Mouse (Mus musculus) ZHBTc4 (cell line): ENCODE data around the gene Clcf1.
A peak's percentile ranks its signal among the peaks of the same experiment; 100 is the strongest.

Experiments used
- DNase-seq: peaks from one replicate; pipeline ENCODE4 v3.0.0-alpha.2; 2011; ENCODE audit warnings: low read depth, low spot score

The Clcf1 gene

DNA sequence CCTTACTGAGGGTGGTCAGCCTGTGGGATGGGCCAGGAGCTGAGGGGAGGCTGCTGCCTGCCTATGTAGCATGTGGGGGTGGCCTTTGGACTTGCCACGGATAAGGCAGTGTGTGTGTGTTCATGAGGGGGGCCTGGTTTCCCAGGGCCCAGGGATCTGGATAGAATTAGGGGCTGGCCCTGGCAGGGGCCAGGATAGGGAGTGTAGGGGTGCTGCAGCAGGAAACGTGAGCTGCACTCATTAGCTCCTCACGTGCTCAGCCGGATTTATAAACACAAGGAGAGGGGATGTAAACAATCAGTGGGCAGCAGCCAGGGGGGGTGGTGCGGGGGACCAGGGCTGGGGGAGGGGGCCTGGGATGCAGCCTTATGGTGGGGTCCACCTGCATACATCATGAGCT is 3.1 kb downstream of the Clcf1 start:
- no peak for DNase-seq

DNA sequence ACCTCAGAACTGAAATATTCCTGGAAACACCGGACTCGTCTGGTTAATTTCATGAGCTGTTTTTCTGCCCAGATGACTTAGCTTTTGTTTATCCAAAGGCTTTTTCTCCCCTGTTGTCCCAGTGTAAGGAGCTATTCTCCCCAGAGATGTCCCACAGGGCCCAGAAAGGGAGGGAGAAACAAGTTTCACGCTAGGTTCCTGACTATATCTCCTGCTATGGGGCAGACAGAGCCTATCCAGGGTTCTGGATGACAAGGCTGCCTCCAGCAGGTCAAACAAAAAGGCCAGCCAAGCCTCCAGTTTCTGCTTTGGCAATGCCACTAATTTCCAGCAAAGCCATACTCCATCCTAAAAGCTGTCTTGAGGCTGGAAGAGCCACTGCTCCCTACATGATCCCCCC is 3.8 kb downstream of the Clcf1 start:
- DNase-seq, result no peak

DNA sequence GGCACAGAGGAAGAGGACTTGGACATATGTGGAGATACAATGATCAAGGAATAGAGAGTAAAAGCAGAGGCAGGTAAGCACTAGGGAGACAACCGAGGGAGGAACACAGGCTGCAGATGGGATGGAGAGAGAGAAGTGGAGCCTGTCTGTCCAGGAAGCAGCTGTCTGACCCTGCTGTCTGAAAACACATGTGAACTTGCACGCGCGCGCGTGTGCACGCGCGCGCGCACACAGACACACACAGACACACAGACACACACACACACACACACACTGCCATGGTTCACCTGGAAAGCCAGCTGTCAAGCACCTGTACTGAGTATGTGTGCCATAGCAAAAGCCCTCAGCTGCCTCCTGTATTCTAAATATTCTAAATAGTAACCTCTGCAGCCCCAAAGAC is 4.3 kb downstream of the Clcf1 start:
- no peak for DNase-seq

DNA sequence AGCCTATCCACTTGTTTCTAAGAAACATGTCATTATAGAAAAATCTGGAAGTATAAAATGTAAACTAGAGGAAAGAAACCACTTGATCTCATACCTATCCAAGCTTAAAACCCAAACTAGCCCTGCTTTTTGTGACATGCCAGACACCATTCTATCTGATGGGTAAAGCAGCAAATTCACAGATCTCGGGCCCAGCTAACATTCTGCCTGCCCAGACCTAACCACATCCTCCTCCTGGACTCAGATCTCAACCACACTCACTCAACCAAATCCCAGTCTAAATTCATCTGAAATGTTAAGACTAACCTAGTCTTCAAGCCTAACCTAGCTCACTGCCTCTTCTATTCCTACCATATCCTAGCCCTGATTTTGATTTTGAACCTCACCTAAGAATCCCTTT is 4.7 kb downstream of the Clcf1 start:
- no peak for DNase-seq

DNA sequence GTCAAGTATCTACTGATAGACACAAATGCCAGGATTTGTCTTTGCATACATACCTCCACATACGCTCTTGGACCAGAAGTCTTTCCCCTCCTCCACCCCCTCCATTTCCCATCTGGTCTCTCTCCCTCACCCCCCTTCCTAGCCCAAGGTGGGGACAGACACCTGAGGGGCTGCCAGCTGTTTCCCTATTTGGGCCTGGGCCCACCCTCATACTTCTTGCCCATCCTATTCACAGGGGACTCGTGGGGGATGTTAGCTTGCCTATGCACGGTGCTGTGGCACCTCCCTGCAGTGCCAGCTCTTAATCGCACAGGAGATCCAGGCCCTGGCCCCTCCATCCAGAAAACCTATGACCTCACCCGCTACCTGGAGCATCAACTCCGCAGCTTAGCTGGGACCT is 5.9 kb downstream of the Clcf1 start:
- no peak for DNase-seq

DNA sequence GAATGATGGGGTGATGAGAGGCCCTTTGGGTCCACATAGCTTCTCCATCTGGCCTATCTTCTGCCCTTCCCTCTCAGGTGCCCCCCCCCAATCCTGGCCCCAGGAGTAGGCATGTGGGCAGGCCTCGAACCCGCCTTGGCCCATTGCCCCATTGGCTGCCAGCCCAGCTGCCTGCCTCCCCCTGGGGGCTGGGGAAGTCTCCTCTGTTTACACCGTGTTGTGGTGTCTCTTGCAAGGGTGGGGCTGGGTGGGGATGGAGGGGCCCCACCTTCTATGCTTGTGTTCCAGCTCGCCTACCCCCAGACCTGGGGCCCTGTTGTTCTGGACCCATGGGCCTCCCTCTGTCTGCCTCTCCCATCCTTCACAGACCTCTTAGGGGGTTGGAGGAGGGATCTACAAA is 6.4 kb downstream of the Clcf1 start:
- DNase-seq, result no peak

DNA sequence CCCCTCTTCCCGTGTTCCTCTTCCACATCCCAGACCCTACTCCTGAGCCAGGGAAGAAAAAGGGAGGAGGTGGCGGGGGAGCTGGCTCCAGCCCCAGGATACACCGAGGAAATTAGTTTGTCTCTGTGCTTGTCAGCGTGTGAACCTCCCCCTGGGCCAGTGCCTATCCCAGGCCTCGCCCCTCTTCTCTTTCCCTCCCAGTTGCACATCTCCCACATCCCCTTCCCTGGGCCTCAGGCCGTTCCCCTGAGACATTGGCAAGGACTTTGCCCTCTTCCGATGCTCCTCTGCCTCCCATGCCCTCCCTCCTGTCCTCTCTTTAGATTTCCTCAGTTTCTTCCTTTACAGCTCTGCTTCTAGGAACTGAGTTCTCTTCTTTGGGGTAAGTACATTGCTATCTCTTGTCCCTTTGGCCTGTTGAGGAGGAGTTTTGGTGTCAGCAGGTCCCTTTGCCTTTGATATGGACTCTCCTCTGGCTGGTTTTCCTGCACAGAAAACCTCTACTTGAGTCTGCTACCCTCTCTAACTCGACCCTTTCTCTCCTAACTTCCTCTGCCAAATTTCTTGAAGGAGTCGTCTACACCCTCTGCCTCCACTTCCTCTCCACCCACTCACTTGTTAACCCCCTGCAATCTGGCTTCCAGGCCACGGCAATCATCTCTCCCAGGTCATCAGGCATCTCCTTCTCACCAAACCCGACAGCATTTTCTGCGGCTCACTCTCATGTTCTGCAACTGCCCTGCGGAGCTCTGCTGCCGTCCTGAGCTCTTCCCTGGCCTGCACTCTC is 7.1 kb downstream of the Clcf1 start:
- DNase-seq, result no peak

DNA sequence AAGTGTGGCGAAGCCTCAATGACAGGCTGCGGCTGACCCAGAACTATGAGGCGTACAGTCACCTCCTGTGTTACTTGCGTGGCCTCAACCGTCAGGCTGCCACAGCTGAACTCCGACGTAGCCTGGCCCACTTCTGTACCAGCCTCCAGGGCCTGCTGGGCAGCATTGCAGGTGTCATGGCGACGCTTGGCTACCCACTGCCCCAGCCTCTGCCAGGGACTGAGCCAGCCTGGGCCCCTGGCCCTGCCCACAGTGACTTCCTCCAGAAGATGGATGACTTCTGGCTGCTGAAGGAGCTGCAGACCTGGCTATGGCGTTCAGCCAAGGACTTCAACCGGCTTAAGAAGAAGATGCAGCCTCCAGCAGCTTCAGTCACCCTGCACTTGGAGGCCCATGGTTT is 8.1 kb downstream of the Clcf1 start:
- no peak for DNase-seq

DNA sequence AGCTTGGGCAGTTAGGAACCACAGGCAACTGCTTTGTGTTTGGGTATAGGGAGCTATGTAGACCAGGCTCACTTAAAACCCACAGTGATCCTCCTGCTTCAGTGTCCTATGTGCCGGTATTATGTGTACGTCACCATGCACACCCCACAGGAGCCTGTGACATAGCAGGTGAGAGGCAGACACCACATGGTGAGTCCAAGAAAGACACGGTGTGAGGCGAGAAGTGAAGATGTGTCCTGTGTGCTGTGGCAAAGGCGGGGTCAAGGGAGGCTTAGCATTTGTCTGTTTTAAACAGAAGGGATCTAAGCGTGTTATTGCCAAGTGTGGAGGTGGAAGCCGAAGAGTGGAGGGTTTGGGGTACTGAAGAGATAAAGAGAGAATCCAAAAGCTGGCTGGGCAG is 12.7 kb downstream of the Clcf1 start:
- no peak for DNase-seq

DNA sequence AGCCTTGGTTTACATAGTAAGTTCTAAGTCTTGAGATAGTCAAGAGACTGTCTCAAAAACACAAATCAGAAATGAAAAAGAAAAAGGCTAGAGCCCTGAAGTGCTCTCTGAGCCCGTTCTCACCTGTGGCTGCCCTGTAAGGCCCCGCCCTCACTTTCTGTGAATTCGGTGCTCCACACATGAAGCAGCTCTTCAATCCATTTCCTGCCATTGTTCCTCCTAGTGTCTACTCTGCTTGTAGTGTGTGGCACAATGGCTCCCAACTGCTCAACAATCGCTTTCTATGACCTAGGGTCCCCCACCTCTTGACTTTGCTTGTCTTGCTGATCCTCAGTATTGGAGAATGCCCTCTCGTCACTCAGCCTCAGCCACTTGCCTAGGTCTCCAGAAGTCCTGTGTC is 13.4 kb downstream of the Clcf1 start:
- DNase-seq, result peak; percentile 55

DNA sequence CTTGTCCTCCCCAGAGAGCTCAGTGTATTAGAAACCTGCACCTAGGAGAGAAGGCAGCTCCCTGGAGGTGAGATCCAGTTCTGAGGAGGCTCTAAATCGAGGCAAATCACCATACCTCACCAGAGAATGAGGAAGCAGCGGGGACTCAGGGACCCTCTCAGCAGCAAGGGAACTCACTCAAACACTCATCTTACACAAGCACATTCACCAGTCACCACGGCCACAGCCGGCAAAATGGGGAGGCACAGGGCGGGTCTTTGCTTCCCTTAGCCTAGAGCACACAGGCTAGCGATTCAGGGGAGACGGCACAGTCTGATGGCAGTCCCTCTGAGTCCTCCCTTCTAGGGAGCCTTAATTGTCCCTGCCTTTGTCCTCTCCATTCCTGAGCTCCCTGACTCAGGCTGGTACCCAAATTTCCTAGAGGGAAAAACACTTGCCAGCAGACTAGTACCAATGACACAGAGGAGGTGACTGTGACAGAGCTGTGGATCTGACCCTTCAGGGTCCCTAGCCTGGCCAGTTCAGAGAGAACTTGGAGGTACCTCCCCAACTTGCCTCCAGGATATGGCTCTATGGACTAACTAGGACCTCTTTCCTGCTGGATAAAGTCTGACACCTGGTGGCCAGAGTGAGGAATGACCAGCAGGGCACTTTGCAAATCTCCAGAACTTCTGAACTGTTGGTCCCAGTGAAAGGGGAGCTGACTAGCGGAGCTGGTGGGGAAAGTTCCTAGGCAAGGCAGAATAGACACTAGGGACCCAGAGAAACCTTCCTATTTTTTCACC is 14.0 kb downstream of the Clcf1 start:
- DNase-seq, result peak; percentile 91

DNA sequence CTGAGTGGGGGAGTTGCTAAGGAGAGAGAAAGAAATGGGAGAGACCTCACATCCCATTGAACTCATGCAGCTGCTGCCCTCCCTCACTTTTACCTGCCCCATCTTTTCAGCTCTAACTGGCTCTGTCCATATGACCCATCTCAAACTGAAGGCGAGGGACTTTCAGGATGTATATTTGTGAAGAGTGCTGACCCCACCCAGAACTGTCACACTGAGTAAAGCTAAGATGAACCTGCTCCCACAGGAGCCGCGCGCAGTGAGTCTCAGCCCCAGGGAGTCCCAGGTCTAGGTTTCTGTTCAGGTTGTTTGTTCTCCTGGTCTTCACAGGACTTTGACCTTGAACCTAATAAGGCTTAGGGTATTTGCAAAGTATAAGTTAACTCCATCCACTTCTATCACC is 14.9 kb downstream of the Clcf1 start:
- DNase-seq, result no peak

DNA sequence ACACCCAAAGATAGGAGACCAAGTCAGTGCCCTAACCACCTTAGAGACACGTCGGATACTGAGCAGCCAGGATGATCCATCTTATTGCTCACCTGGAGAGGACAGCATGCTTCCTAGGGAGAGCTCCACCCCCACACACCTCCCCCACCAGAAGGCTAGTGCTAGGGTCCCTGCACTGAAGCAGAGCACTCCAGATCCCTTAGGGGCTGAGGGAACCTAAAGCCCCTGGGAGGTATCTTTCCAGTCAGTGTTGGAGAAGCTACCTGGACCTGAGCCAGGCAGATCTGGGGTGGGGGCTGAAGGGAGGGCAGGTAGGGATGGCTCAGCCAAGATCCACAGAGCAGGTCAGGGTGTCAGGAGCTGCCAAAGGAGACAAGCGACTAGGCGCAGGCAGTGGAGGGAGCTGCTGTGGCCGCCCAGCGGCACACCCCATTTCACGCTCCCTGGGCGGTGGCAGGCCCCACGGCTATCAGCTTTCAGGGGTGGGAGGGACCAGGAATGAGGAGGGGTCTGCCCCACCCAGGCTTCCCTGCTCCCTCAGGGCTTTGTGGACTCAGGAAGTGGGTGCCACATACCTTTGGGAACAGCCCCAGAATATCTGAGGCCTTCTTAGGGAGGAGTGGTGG is 15.5 kb downstream of the Clcf1 start:
- peak; percentile 33 for DNase-seq

DNA sequence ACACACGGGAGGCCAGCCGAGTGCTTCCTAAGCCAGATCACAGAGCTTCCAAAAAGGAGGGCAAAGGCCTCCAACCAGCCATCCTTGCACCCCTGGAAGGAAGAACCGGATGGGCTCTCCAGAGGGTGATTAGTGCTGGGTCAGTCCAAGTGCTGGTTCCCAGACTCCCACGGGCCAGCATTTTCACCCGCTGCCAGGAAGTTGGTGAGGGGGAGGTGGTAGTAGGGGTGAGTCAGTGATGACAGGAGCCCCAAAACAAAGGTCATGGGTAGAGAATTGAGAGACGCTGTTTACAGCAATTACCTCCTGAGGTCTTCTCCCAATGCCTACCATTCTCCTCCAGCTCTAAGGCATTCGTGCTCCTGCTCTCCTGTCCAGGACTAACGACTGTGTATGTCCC is 16.4 kb downstream of the Clcf1 start:
- DNase-seq, result no peak

DNA sequence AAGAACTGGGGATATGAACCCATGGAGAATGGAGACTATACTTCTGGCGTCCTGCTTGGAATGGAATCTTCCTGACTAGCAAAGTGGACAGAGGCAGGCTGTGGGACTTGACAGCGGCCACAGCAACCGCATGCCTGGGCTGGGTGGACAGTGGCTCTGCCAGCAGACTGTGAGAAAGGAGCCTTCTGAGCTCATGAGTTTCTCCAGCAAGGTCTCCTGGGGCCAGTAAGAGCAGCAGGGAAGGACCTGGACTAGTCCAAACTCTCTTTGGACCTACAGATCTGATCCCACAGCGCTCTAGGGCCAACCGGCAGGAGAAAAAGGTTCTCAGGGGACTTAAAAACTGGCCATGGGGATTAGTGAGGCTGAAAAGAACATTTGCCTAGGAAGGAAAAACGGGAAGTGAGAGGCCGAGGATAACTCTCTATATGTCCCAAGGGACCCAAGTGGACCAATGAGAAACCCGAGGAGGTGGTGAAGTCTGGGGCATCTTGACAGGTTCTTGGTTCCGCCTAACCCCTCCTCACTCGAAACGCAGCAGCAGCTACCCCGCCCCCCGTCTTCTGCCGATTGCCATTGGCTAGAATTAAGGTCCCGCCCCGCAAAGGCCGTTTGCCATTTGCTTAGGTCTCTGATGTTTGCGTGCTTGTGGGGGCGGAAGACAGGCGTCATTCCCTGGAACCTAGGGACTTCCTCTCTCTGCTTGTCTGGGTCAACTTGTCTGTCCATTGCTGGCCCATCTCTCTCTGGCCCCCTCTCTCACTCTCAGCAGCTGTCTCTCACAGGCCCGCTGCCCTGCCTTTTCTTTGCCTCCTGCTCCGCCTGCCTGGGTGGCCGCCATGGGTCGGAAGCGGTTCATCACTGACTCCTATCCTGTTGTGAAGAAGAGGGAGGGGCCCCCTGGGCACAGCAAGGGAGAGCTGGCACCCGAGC is 17.5 kb downstream of the Clcf1 start, which contains the start of gene Pold4:
TSS of gene Pold4 (plus strand) at position 647 of the 933 bp plus-strand sequence.
- peak; percentile 95 for DNase-seq

DNA sequence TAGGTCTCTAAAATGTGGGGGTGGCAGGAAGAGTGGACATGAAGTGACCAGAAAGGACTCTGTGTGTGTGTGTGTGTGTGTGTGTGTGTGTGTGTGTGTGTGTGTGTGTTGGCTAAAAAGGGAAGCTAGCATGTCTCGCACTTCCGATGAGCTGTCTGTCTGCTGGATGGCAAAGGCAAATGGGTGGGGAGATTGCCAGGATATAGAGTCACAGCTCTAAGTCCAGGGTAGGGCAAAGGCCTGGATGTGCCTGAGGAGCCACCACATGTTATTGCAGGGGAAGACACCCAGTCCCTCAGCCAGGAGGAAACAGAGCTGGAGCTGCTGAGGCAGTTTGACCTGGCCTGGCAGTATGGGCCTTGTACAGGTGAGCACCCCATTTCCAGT is 18.1 kb downstream of the Clcf1 start:
- DNase-seq, result no peak

DNA sequence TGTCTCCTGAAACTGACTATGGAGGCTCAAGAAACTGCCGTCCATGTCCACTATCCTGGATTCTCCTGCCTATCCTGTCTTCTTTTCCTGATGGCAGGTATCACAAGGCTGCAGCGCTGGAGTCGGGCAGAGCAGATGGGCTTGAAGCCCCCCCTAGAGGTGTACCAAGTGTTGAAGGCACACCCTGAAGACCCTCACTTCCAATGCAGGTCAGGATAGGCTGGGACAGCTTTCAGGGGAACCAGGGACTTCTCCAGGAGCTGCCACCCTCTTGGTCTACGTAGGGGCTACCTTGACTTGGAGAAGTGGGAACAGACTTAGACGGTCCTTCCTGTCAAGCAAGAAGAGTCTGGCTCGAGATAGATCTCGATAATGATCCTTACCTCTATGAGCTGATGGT is 18.6 kb downstream of the Clcf1 start:
- DNase-seq, result no peak

DNA sequence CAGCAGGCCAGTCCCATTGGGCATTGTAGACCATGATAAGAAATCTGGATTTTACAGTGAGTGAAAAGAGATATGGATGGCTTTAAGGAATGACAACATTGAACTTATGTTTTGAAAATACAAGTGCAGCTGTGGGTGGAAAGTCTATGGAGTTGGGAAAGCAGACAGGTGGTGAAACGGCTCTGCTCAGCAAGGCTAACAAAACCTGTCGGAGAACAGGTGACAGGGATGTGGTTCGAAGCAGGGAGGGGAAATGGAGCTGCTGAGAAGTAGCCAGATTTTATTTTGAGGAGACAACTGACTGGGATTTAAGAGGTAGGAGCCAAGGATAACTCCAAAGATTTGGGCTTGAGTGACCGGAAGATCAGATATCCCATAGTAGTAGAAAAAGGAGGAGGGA is 20.5 kb downstream of the Clcf1 start:
- DNase-seq, result no peak

DNA sequence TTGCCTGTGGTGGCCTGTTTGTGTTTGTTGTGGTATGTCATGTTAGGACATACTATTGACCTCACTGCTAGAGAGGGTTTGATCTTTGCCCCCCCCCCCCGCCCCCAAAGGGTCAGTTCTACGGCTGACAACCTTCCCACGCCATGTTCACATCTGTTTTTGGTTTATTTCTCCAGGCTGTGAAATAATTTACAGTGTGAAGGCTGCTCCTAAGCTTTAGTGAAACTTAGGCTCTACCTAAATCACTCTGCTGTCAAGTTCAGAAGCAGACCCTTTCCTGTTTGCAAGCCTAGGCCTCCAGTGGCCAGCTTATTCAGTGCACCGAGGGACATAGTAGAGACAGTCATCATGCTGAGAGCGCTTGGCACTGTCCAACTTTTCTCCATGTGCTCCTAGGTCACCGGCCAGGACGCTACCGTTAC is 26.2 kb downstream of the Clcf1 start:
- DNase-seq, result no peak

DNA sequence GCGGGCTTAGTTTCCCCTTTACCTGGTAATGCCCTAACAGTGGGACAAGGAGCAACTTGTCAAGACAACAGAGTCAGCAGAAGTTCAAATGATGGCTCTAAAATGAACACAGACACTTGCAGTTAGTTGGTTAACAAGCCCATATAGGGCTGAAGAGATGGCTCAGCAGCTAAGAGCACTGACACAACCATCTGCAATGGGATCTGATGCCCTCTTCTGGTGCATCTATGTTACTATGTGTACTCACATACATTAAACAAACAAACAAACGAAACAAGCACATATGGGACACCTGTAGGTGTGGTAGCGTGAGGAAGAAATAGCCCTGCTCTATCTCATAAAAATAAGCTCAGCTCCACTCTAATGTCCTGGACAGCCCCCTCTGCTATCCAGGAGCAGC is 28.4 kb downstream of the Clcf1 start:
- peak; percentile 18 for DNase-seq

DNA sequence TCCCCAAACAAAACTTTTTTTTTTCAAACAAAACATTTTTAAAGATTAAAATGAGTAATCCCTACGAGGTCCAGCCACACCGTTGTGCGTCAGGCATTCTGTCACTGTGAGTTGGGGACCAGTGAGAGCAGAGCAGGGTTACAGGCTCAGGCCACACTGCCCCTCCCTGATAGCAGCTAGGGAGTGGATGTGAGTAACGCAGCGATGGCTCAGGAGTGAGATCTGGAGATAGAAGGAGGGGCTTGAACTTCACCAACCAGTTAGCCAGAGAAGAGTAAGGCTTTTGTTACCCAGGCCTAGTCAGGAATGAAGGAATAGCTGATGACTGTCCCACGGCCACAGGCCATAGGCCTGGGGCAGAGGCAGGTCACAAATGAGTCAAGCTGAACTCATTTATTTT is 30.7 kb downstream of the Clcf1 start:
- DNase-seq, result no peak

DNA sequence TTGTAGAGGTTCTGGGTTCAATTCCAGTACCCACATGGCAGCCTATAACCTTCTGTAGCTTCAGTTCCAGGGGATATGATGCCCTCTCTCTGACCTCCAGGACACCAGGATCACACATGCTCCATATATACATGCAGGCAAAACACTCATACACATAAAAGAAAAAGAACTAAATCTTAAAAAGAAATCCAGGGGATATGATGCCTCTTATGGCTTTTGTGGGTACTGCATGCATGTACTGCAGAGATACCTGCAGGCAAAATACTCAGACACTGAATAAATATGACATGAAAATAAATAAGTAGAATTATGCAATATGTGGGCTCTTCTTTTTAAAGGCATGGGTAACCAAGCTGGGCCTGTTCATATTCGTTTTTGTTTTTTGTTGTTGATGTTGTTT is 33.0 kb downstream of the Clcf1 start:
- DNase-seq, result no peak
